Mouse (Mus musculus): ENCODE data around the gene Qrich2.

- TF ChIP-seq CTCF (IDR thresholded peaks at IDR 0.05; ENCODE audit: insufficient read depth, low read depth, low read length): no peak
- no peak for TF ChIP-seq POLR2A (IDR thresholded peaks at IDR 0.05; ENCODE audit: insufficient read depth, low read depth, low read length)
Observed at GRCm38 (mm10) chr11:116442129-116442866, 23.7 kb downstream of the Qrich2 start.

All from olfactory bulb, adult 2 months (tissue).